Mouse (Mus musculus) CH12.LX (cell line): ENCODE results near the gene Nbea. TPM values are rescaled to one million over a fixed set of nuclear protein-coding genes. Genes with fewer than 3 reads are reported as not detected.

Source experiments
- DNase-seq: peaks from one replicate; pipeline ENCODE4 v3.0.0-alpha.2; 2013; ENCODE audit errors: extremely low read depth
- H3K27ac ChIP-seq: 2 replicates; pipeline ENCODE4 v1.5.1; 2012; ENCODE audit warnings: low read depth, mild to moderate bottlenecking, control low read depth, moderate library complexity; ENCODE audit not compliant: insufficient read depth
- H3K27me3 ChIP-seq: replicated peaks from 2 replicates; pipeline ENCODE3; 2012; ENCODE audit warnings: inconsistent platforms
- H3K36me3 ChIP-seq, 2 experiments: replicated peaks in 1 of 2; 2 replicates each; pipeline versions ENCODE3 to v1.6.1; 2012; ENCODE audit warnings: inconsistent platforms in 1 of 2, low read length in 1 of 2, mild to moderate bottlenecking in 1 of 2, mixed read lengths in 1 of 2, moderate library complexity in 1 of 2; ENCODE audit not compliant: control insufficient read depth in 1 of 2, insufficient read depth in 1 of 2
- H3K4me1 ChIP-seq, 2 experiments: 2 replicates each; pipeline ENCODE4 v1.6.1; 2012; ENCODE audit warnings: inconsistent platforms in 1 of 2, moderate library complexity in 1 of 2; ENCODE audit not compliant: insufficient read depth in 2 of 2, control insufficient read depth in 1 of 2
- H3K4me2 ChIP-seq: 2 replicates; pipeline ENCODE4 v1.6.1; 2012; ENCODE audit warnings: low read depth, mild to moderate bottlenecking, control low read depth; ENCODE audit not compliant: poor library complexity, insufficient read depth, severe bottlenecking
- H3K4me3 ChIP-seq, 3 experiments: fragments of 150-350 bp in 1 of 3; sonication (generic) in 1 of 3; replicated peaks in 1 of 3; 2 replicates each; pipeline versions ENCODE3 to v1.5.1; 2011 to 2012; ENCODE audit warnings: low read depth in 2 of 3, low read length in 2 of 3, mild to moderate bottlenecking in 2 of 3, moderate library complexity in 2 of 3, control low read depth in 1 of 3, improper control_type of control experiment in 1 of 3, inconsistent platforms in 1 of 3, mixed read lengths in 1 of 3; ENCODE audit not compliant: poor library complexity in 1 of 3
- H3K79me2 ChIP-seq: replicated peaks from 2 replicates; pipeline ENCODE4 v1.6.1; 2012; ENCODE audit warnings: mild to moderate bottlenecking, moderate library complexity; ENCODE audit not compliant: control insufficient read depth, poor library complexity, insufficient read depth, severe bottlenecking; ENCODE audit errors: extremely low read depth
- H3K9ac ChIP-seq: 2 replicates; pipeline ENCODE4 v1.6.1; 2012; ENCODE audit warnings: low read depth, mild to moderate bottlenecking, control low read depth, moderate library complexity; ENCODE audit not compliant: insufficient read depth
- H3K9me3 ChIP-seq: replicated peaks from 2 replicates; pipeline ENCODE3; 2012; ENCODE audit warnings: low read length, inconsistent platforms, mixed read lengths
- CHD1 ChIP-seq: IDR thresholded peaks from 2 replicates; pipeline ENCODE4 v1.6.1; 2012; ENCODE audit warnings: low read depth, low read length, improper control_type of control experiment, inconsistent platforms
- CHD2 ChIP-seq: IDR thresholded peaks from 2 replicates; pipeline ENCODE4 v1.6.1; 2011; ENCODE audit warnings: low read length, improper control_type of control experiment
- E2F4 ChIP-seq: IDR thresholded peaks from 2 replicates; pipeline ENCODE4 v1.6.1; 2011; ENCODE audit warnings: low read depth, low read length, improper control_type of control experiment; ENCODE audit not compliant: insufficient replicate concordance
- EP300 ChIP-seq: IDR thresholded peaks from 2 replicates; pipeline ENCODE4 v1.6.1; 2011; ENCODE audit warnings: low read length, improper control_type of control experiment
- GABPA ChIP-seq: IDR thresholded peaks from 2 replicates; pipeline ENCODE4 v1.6.1; 2012; ENCODE audit warnings: low read depth, low read length, improper control_type of control experiment, inconsistent platforms; ENCODE audit not compliant: insufficient replicate concordance
- HCFC1 ChIP-seq: IDR thresholded peaks from 2 replicates; pipeline ENCODE4 v1.6.1; 2012; ENCODE audit warnings: low read depth, mild to moderate bottlenecking, inconsistent platforms, low read length, improper control_type of control experiment
- JUND ChIP-seq: conservative IDR thresholded peaks from 2 replicates; pipeline ENCODE4 v1.6.1; 2011; ENCODE audit warnings: low read depth, low read length, improper control_type of control experiment
- MAZ ChIP-seq: IDR thresholded peaks from 2 replicates; pipeline ENCODE4 v1.6.1; 2012; ENCODE audit warnings: low read depth, mild to moderate bottlenecking, inconsistent platforms, low read length, improper control_type of control experiment, moderate library complexity
- MXI1 ChIP-seq: IDR thresholded peaks from 2 replicates; pipeline ENCODE4 v1.6.1; 2011; ENCODE audit warnings: mild to moderate bottlenecking, low read depth, low read length, improper control_type of control experiment
- NELFE ChIP-seq: IDR thresholded peaks from 2 replicates; pipeline ENCODE4 v1.6.1; 2011; ENCODE audit warnings: low read depth, low read length, improper control_type of control experiment
- NRF1 ChIP-seq: IDR thresholded peaks from 2 replicates; pipeline ENCODE4 v1.6.1; 2014; ENCODE audit warnings: low read depth, mild to moderate bottlenecking, inconsistent platforms, low read length, improper control_type of control experiment, moderate library complexity
- PAX5 ChIP-seq: IDR thresholded peaks from 2 replicates; pipeline ENCODE4 v1.6.1; 2012; ENCODE audit warnings: low read length, inconsistent platforms, mixed read lengths
- POLR2AphosphoS2 ChIP-seq: IDR thresholded peaks from 2 replicates; pipeline ENCODE4 v1.6.1; 2011; ENCODE audit warnings: low read depth, low read length, improper control_type of control experiment
- RAD21 ChIP-seq: IDR thresholded peaks from 2 replicates; pipeline ENCODE4 v1.6.1; 2011; ENCODE audit warnings: low read depth, mild to moderate bottlenecking, low read length, improper control_type of control experiment, moderate library complexity
- SMC3 ChIP-seq: IDR thresholded peaks from 2 replicates; pipeline ENCODE4 v1.6.1; 2011; ENCODE audit warnings: low read depth, low read length, improper control_type of control experiment
- USF1 ChIP-seq: IDR thresholded peaks from 2 replicates; pipeline ENCODE4 v1.6.1; 2014; ENCODE audit warnings: low read depth, mild to moderate bottlenecking, inconsistent platforms, low read length, improper control_type of control experiment
- USF2 ChIP-seq: conservative IDR thresholded peaks from 2 replicates; pipeline ENCODE4 v1.6.1; 2011; ENCODE audit warnings: low read depth, low read length, improper control_type of control experiment
- ZC3H11A ChIP-seq: IDR thresholded peaks from 2 replicates; pipeline ENCODE4 v1.6.1; 2012; ENCODE audit warnings: low read depth, mild to moderate bottlenecking, inconsistent platforms, low read length, improper control_type of control experiment
- ZKSCAN1 ChIP-seq: IDR thresholded peaks from 2 replicates; pipeline ENCODE4 v1.6.1; 2012; ENCODE audit warnings: low read depth, inconsistent platforms, low read length, improper control_type of control experiment, borderline replicate concordance
- dilution Hi-C: fragments of 300-500 bp; cut with MboI; formaldehyde crosslinking; loops from 2 replicates; pipeline ENCODE4 v1.14.3; 2020; ENCODE audit warnings: low sequenced_read_pairs; ENCODE audit not compliant: extremely low pct_unique_long_range_greater_than_20kb, extremely low pct_ligation_motif_present
- in situ Hi-C: fragments of 300-500 bp; cut with MboI; formaldehyde crosslinking; loops from 3 replicates; pipeline ENCODE4 v1.14.3; 2019; ENCODE audit warnings: low sequenced_read_pairs, low pct_ligation_motif_present, low pct_unique_long_range_greater_than_20kb, mixed read lengths
- polyA plus RNA-seq: library from polyadenylated mRNA; unstranded; fragments of >175 nt; gene quantifications from 2 replicates; pipeline ENCODE4 v1.2.1, GENCODE M21; 2012; ENCODE audit warnings: low read depth; ENCODE audit not compliant: insufficient read length
- total RNA-seq, 2 experiments: library from RNA; depleted of rRNA; stranded (reverse); fragments of 300-350 nt in 1 of 2; fragments of >200 nt in 1 of 2; gene quantifications; 2 replicates each; pipeline ENCODE4 v1.2.3; 2012 to 2014

Nbea gene
- total and polyA plus RNA-seq, 3 experiments = 0.04 TPM; not detected in 2

GRCm38 (mm10) chr3:55730549-55730948, 453.0 kb downstream of the Nbea start:
- H3K4me2 ChIP-seq = no peak overlapping the region
- H3K4me3 ChIP-seq = no peak overlapping the region
- H3K36me3 ChIP-seq = no peaks in the 10 kb centered on the region
- no peaks in the 10 kb centered on the region for H3K4me1 ChIP-seq
- no peak overlapping the region for H3K27ac ChIP-seq
- DNase-seq = no peak
- in situ Hi-C loops (no loop called here), dilution Hi-C loops (no loop called here)
- H3K27me3 ChIP-seq = no peaks in the 10 kb centered on the region
- peaks cover 47% of the 10 kb centered on the region for H3K9me3 ChIP-seq
- no peak overlapping the region for H3K9ac ChIP-seq
- TF ChIP-seq RAD21 (no peak), USF2 (no peak), CHD1 (no peak), JUND (no peak), PAX5 (no peak), ZC3H11A (no peak)
- H3K79me2 ChIP-seq = no peaks in the 10 kb centered on the region

DNA sequence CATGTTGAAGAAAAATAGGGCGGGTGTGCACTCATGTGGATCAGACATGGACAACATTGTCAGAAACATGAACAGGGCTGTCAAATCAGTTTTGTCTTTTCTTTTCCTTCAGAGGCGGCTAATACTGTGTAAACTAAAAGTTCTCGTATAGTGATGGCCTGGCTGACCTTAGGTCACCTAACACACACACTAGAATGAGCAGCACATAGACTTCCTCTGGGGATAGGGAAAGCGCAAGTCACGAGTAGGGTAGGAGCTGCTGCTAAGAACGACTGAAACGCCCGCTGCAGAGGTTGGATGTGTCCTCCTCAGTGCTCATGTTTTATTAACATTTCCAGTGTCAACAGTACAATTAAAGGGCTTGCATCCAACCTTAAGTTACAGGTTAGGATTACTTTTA, 453.4 kb downstream of the Nbea start:
- dilution Hi-C loops = no loop called here
- Histone ChIP-seq H3K79me2 (no peaks in the 10 kb centered on the region), H3K27ac (no peak overlapping the region), H3K9me3 (peaks cover 44% of the 10 kb centered on the region), H3K9ac (no peak overlapping the region), H3K4me1 (no peaks in the 10 kb centered on the region), H3K4me3 (no peak overlapping the region), H3K27me3 (no peaks in the 10 kb centered on the region), H3K4me2 (no peak overlapping the region), H3K36me3 (no peaks in the 10 kb centered on the region)
- no peak for DNase-seq
- TF ChIP-seq USF1 = no peak
- TF ChIP-seq MXI1 = no peak
- TF ChIP-seq ZKSCAN1 = no peak
- TF ChIP-seq SMC3 = no peak
- in situ Hi-C loops = no loop called here

DNA sequence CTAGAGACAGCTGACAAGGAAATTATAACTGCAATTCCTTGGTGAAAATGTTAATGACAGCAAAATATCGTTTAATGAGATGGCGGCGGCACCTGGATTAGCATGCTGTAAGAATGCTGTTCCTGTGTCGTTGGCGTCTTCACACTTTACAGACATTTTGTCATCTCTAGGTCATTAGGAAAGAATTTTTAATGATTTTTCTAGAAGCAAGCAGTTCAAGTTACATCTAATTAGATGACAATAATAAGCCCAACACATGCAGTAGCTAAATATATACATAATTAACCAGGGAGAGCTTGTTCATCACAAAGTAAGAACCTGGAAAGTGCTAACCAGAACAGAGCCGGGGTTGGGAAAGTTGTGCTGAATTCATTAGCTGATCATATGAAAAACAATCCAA, 469.2 kb downstream of the Nbea start:
- no peak for TF ChIP-seq EP300
- TF ChIP-seq GABPA = no peak
- no peak for TF ChIP-seq POLR2AphosphoS2
- no peak for TF ChIP-seq HCFC1
- no peak for TF ChIP-seq RAD21
- no peak for TF ChIP-seq MAZ
- no peak for TF ChIP-seq NELFE
- TF ChIP-seq CHD2 = no peak
- TF ChIP-seq NRF1 = no peak
- no peak for TF ChIP-seq E2F4
- H3K4me3 ChIP-seq = no peak overlapping the region
- no peak for DNase-seq
- H3K9ac ChIP-seq = no peak overlapping the region
- H3K9me3 ChIP-seq = peaks cover 63% of the 10 kb centered on the region
- no peak overlapping the region for H3K4me2 ChIP-seq
- no peaks in the 10 kb centered on the region for H3K4me1 ChIP-seq
- in situ Hi-C loops = no loop called here
- dilution Hi-C loops = no loop called here
- no peaks in the 10 kb centered on the region for H3K79me2 ChIP-seq
- no peak overlapping the region for H3K27ac ChIP-seq
- H3K36me3 ChIP-seq = no peaks in the 10 kb centered on the region
- no peaks in the 10 kb centered on the region for H3K27me3 ChIP-seq
